Mouse (Mus musculus) embryo, embryonic 11 days (tissue): ENCODE results near the gene Snx27.

ENCODE experiments used
- DNase-seq: peaks from one replicate; pipeline ENCODE4 v3.0.0-alpha.2; 2015

Snx27 gene

GRCm38 (mm10) chr3:94582456-94582891 is at the start of gene Snx27:
Gene Snx27, minus strand, starts transcription at chr3:94582716.
- peak; percentile 97 for DNase-seq

- DNase-seq: no peak
These were observed 47.4 kb upstream of the Snx27 start for GRCm38 (mm10) chr3:94629876-94630275.

GRCm38 (mm10) chr3:94628712-94629111 is 46.2 kb upstream of the Snx27 start:
- DNase-seq: no peak

GRCm38 (mm10) chr3:94624281-94624680 is 41.8 kb upstream of the Snx27 start:
- no peak for DNase-seq

GRCm38 (mm10) chr3:94622550-94622949 is 40.0 kb upstream of the Snx27 start:
- no peak for DNase-seq

GRCm38 (mm10) chr3:94621740-94622507 is 39.4 kb upstream of the Snx27 start:
- DNase-seq: no peak

GRCm38 (mm10) chr3:94616717-94617116 is 34.2 kb upstream of the Snx27 start:
- peak; percentile 61 for DNase-seq

GRCm38 (mm10) chr3:94613258-94613878 is 30.9 kb upstream of the Snx27 start:
- no peak for DNase-seq

- DNase-seq: no peak
These were observed 29.8 kb upstream of the Snx27 start for GRCm38 (mm10) chr3:94612274-94612673.

- DNase-seq: no peak
These were observed 29.3 kb upstream of the Snx27 start for GRCm38 (mm10) chr3:94611834-94612233.

GRCm38 (mm10) chr3:94611343-94611742 is 28.8 kb upstream of the Snx27 start:
- no peak for DNase-seq

- no peak for DNase-seq
These were observed 28.1 kb upstream of the Snx27 start for GRCm38 (mm10) chr3:94610581-94610980.

GRCm38 (mm10) chr3:94609621-94610020 is 27.1 kb upstream of the Snx27 start:
- no peak for DNase-seq

- peak; percentile 79 for DNase-seq
These were observed 19.4 kb upstream of the Snx27 start for GRCm38 (mm10) chr3:94601959-94602358.

GRCm38 (mm10) chr3:94597224-94597779 is 14.8 kb upstream of the Snx27 start:
- no peak for DNase-seq

- DNase-seq: no peak
These were observed 13.4 kb upstream of the Snx27 start for GRCm38 (mm10) chr3:94595871-94596287.

GRCm38 (mm10) chr3:94591066-94591465 is 8.6 kb upstream of the Snx27 start:
- no peak for DNase-seq

- no peak for DNase-seq
These were observed 5.4 kb upstream of the Snx27 start for GRCm38 (mm10) chr3:94587962-94588361.

GRCm38 (mm10) chr3:94582944-94583343 is 428 bp upstream of the Snx27 start:
- no peak for DNase-seq

GRCm38 (mm10) chr3:94581793-94582455 is 592 bp downstream of the Snx27 start:
- DNase-seq: peak; percentile 67

GRCm38 (mm10) chr3:94581138-94581780 is 1.3 kb downstream of the Snx27 start:
- peak; percentile 38 for DNase-seq

GRCm38 (mm10) chr3:94574506-94574905 is 8.0 kb downstream of the Snx27 start:
- no peak for DNase-seq

- DNase-seq: no peak
These were observed 15.3 kb downstream of the Snx27 start for GRCm38 (mm10) chr3:94567242-94567641.
